15 mouse cellular contexts compared by ENCODE assay signal in the genomic region with DNA sequence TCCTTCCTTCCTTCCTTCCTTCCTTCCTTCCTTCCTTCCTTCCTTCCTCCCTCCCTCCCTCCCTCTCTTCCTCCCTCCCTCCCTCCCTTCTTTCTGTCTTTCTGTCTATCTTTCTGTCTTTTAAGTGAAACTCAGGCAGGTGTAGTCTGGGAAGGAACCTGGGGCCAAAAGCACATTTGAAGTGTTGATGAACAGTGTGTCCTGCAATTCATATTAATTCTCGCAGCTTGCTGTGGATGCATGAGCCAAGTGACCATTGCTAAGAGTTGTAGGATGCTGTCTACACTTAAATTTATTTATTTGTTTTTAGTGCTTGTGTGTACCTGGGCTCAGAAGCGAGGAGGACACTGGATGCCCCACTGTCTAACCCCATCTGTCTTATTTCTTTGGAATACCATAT.
A peak's percentile ranks its signal among the peaks of the same experiment; 100 is the strongest.
DNase-seq lines count a peak whose midpoint lies in the region; ATAC-seq and TF ChIP-seq lines count a peak whose summit lies in the region.
"Had no signal": no experiment of that assay in that cellular context is flagged by ENCODE, and none has a peak within 500 bp of the region (broad histone marks: within the 10 kb centered on the region; RNA-seq: fewer than 3 reads in every experiment).

No protein-coding gene starts in this region.

- no peaks in the 10 kb centered on the region for H3K27me3 ChIP-seq in kidney, postnatal 0 days (ENCODE audit: insufficient read depth, low read length)
- H3K27me3 ChIP-seq in cerebellum, adult 2 months (ENCODE audit: control insufficient read depth, insufficient read depth, low read length), result no peaks in the 10 kb centered on the region
- H3K27me3 ChIP-seq: limb, embryonic 12.5 days had no signal

- no peak for TF ChIP-seq POLR2A in cerebellum, adult 2 months (IDR thresholded peaks at IDR 0.05; ENCODE audit: borderline replicate concordance, insufficient read depth, low read length)

- H3K9ac ChIP-seq in kidney, postnatal 0 days (ENCODE audit: low read depth, low read length), result no peak overlapping the region
- H3K9ac ChIP-seq: limb, embryonic 12.5 days; lung, embryonic 14.5 days had no signal

- no peak overlapping the region for H3K27ac ChIP-seq in kidney, postnatal 0 days
- no peak overlapping the region for H3K27ac ChIP-seq in cerebellum, adult 2 months (ENCODE audit: insufficient read depth, low read length)
- H3K27ac ChIP-seq: hindbrain, postnatal 0 days; limb, embryonic 12.5 days; midbrain, embryonic 10.5 days had no signal

- ATAC-seq in kidney, postnatal 0 days (replicated peaks; ENCODE audit: low FRiP score, low read depth), result no peak
- ATAC-seq: hindbrain, postnatal 0 days had no signal

- H3K36me3 ChIP-seq in kidney, postnatal 0 days (ENCODE audit: insufficient read depth, low read length), result no peaks in the 10 kb centered on the region
- H3K36me3 ChIP-seq: limb, embryonic 12.5 days; midbrain, embryonic 10.5 days had no signal

- peak; percentile 54 for DNase-seq in kidney, postnatal 0 days (ENCODE audit: low spot score)
- DNase-seq in kidney, postnatal 4 days, result no peak
- DNase-seq in CD4-positive helper T cell, adult 2 months (ENCODE audit: low read depth, low spot score), result peak; percentile 53
- DNase-seq in WW6 (ENCODE audit: low read depth, low spot score), result peak; percentile 83
- peak; percentile 98 for DNase-seq in hindlimb bud, embryonic 11.5 days (ENCODE audit: extremely low spot score, low read depth, low spot score)
- no peak for DNase-seq in cerebellum, adult 2 months
- no peak for DNase-seq in spleen, postnatal 36 days (ENCODE audit: low spot score in 2 of 2)
- no peak for DNase-seq in spleen, adult 18-20 months
- DNase-seq: adrenal gland, postnatal 10 days; cerebellum, adult 9-10 months; layer of hippocampus, postnatal 36 days; lung, embryonic 14.5 days had no signal

- H3K4me1 ChIP-seq in kidney, postnatal 0 days (replicated peaks; ENCODE audit: insufficient read depth, low read length), result no peaks in the 10 kb centered on the region
- H3K4me1 ChIP-seq in cerebellum, adult 2 months (ENCODE audit: control insufficient read depth, insufficient read depth, low read length), result no peaks in the 10 kb centered on the region
- H3K4me1 ChIP-seq: midbrain, embryonic 10.5 days had no signal

- 80% methylated on average over 2 of the region's 2 CpGs for WGBS in kidney, postnatal 0 days
- 74% methylated on average over 2 of the region's 2 CpGs for WGBS in cerebellum, adult 2 months

- TF ChIP-seq CTCF in kidney, postnatal 0 days (IDR thresholded peaks at IDR 0.05; ENCODE audit: low read depth), result no peak
- TF ChIP-seq CTCF in cerebellum, adult 2 months (IDR thresholded peaks at IDR 0.05; ENCODE audit: borderline replicate concordance, insufficient read depth, low read depth, low read length), result no peak

- no peaks in the 10 kb centered on the region for H3K9me3 ChIP-seq in kidney, postnatal 0 days (replicated peaks; ENCODE audit: low read length)
- H3K9me3 ChIP-seq: limb, embryonic 12.5 days; midbrain, embryonic 10.5 days had no signal

- no peak overlapping the region for H3K4me2 ChIP-seq in kidney, postnatal 0 days (ENCODE audit: low read length)
- H3K4me2 ChIP-seq: limb, embryonic 12.5 days; lung, embryonic 14.5 days had no signal

- no peak overlapping the region for H3K4me3 ChIP-seq in kidney, postnatal 0 days (replicated peaks; ENCODE audit: low read depth, low read length)
- no peak overlapping the region for H3K4me3 ChIP-seq in cerebellum, adult 2 months (replicated peaks; ENCODE audit: insufficient read depth, low read depth, low read length)
- H3K4me3 ChIP-seq: limb, embryonic 12.5 days; midbrain, embryonic 10.5 days had no signal

Comparison
In these comparisons a context has a peak if more than half of its experiments do, and no peak if none do; other contexts are left out.
1. DNase-seq: peak in kidney, postnatal 0 days (single experiment), CD4-positive helper T cell, adult 2 months (single experiment), WW6 (single experiment) and hindlimb bud, embryonic 11.5 days (single experiment); none in kidney, postnatal 4 days (0 of 2), cerebellum, adult 2 months (0 of 2), spleen, postnatal 36 days (0 of 2) and spleen, adult 18-20 months (0 of 2).